Mouse (Mus musculus) embryo, embryonic 11.5 days (tissue): Measurements from ENCODE around the gene Tinf2.

Experiments
- DNase-seq: peaks from one replicate; pipeline ENCODE4 v3.0.0-alpha.2; 2012; ENCODE audit warnings: low read depth, low spot score

Tinf2 gene

GRCm38 (mm10) chr14:55706051-55706600, 24.5 kb upstream of the Tinf2 start:
- no peak for DNase-seq

- DNase-seq: no peak
These were observed 21.1 kb upstream of the Tinf2 start for GRCm38 (mm10) chr14:55702761-55703160.

- no peak for DNase-seq
These were observed 19.5 kb upstream of the Tinf2 start for GRCm38 (mm10) chr14:55701131-55701530.

- no peak for DNase-seq
These were observed 15.6 kb upstream of the Tinf2 start for GRCm38 (mm10) chr14:55697226-55697625.

GRCm38 (mm10) chr14:55689433-55689832, 7.8 kb upstream of the Tinf2 start:
- no peak for DNase-seq

- no peak for DNase-seq
These were observed 486 bp upstream of the Tinf2 start for GRCm38 (mm10) chr14:55682118-55682493.

GRCm38 (mm10) chr14:55677615-55678014, 4.0 kb downstream of the Tinf2 start:
- no peak for DNase-seq

- no peak for DNase-seq
These were observed 8.9 kb downstream of the Tinf2 start for GRCm38 (mm10) chr14:55672741-55673060.

- peak; percentile 85 for DNase-seq
These were observed 9.5 kb downstream of the Tinf2 start, which contains the start of the genes Gmpr2 and Nedd8 for GRCm38 (mm10) chr14:55671833-55672740. Gmpr2 (plus strand) TSS chr14:55671941. Nedd8 (minus strand) TSS chr14:55672124.

- no peak for DNase-seq
These were observed 10.2 kb downstream of the Tinf2 start for GRCm38 (mm10) chr14:55671486-55671832.

GRCm38 (mm10) chr14:55660636-55661035, 21.0 kb downstream of the Tinf2 start:
- no peak for DNase-seq

GRCm38 (mm10) chr14:55659960-55660573, 21.6 kb downstream of the Tinf2 start, which contains the start of gene Mdp1:
Mdp1 (minus strand) TSS chr14:55660508.
- peak; percentile 76 for DNase-seq

GRCm38 (mm10) chr14:55658011-55658410, 23.6 kb downstream of the Tinf2 start:
- no peak for DNase-seq

GRCm38 (mm10) chr14:55656935-55657334, 24.7 kb downstream of the Tinf2 start:
- no peak for DNase-seq

GRCm38 (mm10) chr14:55651528-55651927, 30.1 kb downstream of the Tinf2 start:
- DNase-seq: no peak

GRCm38 (mm10) chr14:55649884-55650283, 31.7 kb downstream of the Tinf2 start, which contains the start of gene Tssk4:
Tssk4 (plus strand) TSS chr14:55650184.
- DNase-seq: no peak

- no peak for DNase-seq
These were observed 37.2 kb downstream of the Tinf2 start for GRCm38 (mm10) chr14:55644261-55644888.

- peak; percentile 68 for DNase-seq
These were observed 38.3 kb downstream of the Tinf2 start, which contains the start of gene Tm9sf1 for GRCm38 (mm10) chr14:55643060-55643907. Tm9sf1 (minus strand) TSS chr14:55643806.

- DNase-seq: no peak
These were observed 39.0 kb downstream of the Tinf2 start for GRCm38 (mm10) chr14:55642679-55643059.

GRCm38 (mm10) chr14:55641291-55641690, 40.3 kb downstream of the Tinf2 start:
- DNase-seq: no peak

- DNase-seq: no peak
These were observed 40.8 kb downstream of the Tinf2 start for GRCm38 (mm10) chr14:55640816-55641215.
